Mouse (Mus musculus): ENCODE measurements around the gene Nosip.

Nosip gene

DNA sequence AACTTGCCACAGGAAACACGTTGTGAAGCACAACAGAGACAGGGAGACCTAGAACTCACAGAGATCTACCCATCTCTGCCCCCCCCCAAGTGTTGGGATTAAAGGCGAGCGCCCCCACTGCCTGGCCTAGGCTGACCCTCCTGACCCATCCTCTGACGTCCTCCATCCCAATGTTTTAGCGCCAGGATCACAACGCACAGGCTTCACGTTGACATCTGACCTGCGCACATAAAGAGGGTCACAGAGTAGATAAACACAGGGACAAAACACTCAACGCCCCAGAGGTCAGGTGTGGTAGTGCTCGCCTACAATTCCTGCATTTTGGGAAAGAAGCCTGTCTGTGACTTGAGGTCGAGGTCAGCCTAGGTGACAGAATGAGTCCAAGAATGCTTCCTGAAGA, 25.5 kb upstream of the Nosip start:
- no peak for DNase-seq

GRCm38 (mm10) chr7:45037720-45038361, 24.4 kb upstream of the Nosip start:
- DNase-seq: peak; percentile 78

DNA sequence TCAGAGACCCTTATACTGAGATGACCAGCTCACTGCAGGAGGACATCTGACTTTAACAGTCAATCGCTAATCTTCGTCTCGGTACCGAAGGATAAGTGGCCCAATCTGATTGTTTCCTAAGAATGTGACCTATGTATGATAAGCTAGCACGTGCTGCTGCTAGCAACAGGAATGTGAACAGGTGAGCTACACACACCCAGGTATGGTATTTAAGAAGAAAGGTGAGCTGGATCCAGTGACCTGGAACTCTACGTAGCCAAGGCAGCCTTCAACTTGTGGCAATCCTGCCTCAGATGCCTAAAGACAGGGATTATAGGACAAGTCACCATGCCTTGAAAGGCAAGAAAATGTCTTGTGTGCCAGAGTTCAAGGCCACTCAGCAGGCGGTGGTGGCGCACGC, 23.8 kb upstream of the Nosip start:
- DNase-seq: no peak

GRCm38 (mm10) chr7:45040851-45041250, 21.4 kb upstream of the Nosip start:
- no peak for DNase-seq

DNA sequence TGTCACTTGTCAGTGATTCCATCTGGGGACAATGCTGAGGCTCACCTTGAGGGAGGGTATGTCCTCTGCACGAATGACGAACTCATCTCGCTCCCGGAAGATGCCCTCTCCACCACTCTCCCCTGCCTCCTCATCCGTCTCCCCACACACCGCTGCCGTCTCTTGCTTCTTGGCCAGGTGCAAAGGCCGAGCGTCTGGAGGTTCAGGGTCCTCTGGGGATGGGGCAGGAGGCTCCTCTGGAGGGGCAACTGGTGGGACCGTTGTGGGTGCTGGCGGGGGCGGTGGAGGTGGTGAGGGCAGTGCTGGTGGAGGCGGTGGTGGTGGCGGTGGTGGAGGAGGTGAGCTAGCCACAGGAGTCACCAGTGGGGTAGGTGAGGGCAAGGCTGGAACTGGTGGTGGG, 18.9 kb upstream of the Nosip start:
- DNase-seq: no peak

DNA sequence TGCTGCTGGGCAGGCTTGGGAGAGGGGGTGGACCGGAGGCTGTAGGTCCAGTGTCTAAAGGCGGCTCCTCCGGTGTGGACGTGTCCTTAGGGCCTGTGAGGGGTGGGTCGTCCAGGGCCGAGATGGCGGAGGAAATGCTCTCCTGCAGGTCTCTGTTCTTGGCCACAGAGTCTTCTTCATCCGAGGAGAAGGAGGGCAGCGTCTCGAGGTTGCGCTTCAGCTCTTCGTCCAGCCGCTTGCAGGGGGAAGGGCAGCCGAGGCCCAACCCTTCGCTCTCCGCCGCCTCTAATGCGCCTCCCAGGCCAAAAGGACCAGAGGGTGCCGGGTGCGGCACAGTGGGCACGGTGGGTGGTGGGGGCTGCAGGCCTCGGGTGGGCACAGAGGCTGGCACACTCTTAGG, 16.5 kb upstream of the Nosip start:
- DNase-seq: no peak

- DNase-seq: no peak
Observed at GRCm38 (mm10) chr7:45046853-45047350, 15.3 kb upstream of the Nosip start.

GRCm38 (mm10) chr7:45047491-45047890, 14.7 kb upstream of the Nosip start:
- DNase-seq: no peak

DNA sequence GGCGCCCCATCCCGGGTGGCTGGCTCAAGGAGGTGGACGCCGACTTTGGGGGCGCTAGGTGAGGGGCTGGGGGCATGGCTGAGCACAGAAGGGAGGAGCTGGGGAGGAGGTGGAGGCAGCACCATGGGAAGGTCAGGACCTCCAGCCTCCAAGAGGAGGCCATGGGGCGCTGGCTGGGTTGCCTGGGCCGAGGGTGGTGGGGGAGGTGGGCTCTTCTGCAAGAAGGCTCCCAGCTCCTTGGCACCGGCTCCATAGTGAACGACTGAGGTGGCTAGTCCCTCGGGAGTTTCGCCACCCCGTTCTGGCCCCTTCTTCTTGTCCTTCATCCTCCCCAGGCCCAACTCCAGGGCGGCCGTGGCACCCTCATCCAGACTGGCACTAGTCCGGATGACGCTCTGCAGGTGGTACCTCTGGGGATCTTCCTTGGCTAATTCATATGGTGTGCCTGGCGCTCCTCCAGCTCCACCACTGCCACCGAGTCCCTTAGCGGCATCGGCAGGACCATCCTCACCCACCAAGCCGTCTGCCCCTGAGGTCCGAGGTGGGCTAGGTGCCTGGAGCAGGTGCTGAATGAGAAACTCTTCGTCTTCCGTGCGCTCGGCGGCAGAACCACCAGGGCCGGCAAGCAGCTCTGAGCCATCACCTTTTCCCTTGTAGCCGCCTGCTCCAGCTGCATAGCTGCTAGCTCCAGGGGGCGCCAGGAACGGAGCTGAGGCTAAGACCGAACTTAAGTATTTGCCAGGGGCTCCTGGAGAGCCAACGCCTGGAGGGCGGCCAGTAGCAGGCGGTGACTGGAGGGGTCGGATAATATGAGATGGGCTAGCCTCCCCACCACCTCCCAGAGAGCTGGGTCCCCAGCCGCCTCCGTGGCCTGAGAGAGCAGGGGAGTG, 14.0 kb upstream of the Nosip start:
- DNase-seq: no peak

DNA sequence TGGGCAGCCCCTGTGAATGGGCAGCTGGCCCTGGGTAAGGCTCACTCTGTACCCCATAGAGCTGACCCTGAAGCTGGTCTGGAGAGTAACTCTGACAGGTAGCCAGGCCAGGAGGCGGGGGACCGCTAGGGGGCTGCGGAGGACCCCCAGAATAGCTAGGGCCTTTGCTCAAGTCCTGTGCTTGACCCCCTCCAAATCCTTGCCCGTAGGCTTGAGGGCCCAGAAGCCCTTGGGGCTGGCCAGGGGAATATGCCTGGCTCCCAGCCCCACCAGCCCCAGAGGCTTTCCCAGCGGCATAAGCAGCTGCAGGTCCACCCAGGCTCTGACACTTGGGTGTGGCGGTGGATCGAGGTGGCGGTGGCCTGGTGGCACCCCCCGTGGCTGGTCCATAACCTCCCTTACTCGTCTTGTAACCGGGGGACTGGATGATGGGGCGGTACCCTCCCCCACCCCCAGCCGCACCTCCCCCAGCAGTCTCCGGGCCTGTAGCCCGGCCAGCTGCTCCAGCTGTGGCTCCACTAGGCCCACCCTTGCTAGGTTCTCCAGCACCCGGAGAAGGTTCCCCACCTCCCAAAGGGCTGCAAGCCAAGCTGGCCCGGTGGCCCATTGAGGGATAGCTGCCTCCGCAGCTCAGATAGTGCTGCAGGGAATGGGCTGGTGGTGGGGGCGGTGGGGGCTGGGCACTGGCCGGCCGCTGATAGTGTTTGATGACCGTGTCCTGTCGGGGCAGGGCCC, 13.1 kb upstream of the Nosip start:
- DNase-seq: no peak

GRCm38 (mm10) chr7:45050945-45051600, 11.2 kb upstream of the Nosip start:
- peak; percentile 58 for DNase-seq

DNA sequence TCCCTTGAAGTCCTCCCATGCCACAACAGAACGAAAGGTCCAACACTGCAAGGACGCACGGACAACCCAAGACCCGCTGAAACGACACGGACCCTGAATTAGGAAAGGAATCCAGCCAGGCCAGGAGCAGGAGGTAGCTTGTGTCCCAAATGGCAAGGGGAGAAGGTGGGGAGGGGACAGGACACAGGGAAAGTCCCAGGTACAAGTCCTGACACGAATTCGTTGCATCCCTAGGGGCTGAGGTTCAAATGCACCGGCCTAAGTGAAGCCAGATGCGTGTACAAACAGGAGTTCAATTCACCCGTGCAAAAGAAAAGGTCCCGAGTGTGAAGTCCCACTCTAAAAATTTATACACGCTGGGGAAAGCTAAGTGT, 10.6 kb upstream of the Nosip start:
- no peak for DNase-seq

DNA sequence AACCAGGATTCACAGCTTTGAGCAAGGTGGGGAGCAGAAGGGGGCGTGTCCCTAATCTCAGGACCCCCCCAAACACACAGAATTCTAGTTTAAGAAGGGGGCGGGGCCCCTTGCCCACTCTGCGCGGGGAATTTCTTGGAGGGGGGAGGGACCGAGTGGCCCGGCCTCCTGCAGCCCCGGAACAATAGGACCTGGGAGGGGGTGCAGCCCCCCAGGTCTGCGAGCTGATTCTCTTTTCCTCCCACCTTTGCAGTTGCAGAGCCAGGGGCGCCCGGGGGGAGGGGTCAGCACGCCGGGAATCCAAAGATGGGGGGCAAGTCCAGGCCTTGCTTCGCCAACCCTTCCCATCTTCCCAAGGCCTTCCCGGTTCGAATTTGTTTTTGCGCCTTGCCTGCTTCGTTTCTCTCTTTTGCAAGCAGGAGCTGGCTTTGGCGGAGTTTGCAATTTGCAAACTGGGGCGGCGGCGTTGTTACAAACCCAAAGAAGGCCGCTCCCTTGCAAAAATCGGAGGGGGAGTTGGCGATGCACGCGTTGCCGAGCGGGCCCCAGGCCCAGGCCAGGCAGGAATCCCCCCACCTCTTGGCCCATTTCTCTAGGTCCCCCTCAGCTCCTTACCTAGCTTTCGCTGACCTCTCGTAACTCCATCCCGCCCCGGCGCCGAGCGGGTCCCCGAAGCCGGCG, 9.9 kb upstream of the Nosip start:
- DNase-seq: peak; percentile 35

GRCm38 (mm10) chr7:45052862-45053116, 9.4 kb upstream of the Nosip start, which contains the start of gene Prr12:
Gene Prr12, minus strand, starts transcription at chr7:45052881.
- DNase-seq: no peak

DNA sequence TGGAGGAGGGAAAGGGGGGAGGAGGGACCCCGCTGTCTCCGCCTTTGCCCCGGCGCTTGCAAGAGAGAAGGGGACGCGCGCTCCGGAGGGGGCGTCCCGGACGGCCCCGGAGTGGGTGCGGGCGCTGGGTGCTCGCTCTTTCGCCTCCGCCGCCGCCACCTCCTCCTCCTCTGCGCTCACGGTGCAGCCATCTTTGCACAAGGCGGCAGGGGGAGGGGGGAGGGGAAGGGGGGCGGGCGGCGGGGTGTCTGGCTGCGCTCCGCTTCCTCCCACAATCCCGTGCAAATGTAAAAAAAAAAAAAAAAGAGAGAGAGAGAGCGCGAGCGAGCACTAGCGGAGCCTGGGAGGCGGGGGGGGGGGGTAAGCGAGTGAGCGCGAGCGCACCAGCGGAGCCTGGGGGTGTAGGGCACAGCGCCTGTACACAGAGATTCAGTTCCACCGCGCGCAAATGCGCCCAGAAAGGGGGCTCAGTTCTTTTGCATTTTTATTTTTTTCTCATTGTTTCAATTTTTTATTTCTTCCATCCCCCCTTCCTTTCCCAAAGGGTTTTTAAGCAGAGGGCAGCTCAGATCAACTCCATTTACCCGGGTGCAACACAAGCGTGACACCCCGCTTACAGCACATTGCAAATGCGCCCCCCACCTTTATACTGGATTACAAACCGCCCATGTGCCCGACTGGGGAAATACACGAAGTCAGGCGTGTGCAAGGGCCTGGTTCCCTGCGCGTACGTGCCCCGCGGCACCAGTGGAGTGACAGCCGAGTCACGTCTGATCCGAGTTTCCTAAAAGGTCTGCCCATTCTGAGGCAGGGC, 8.9 kb upstream of the Nosip start:
- DNase-seq: peak; percentile 73

GRCm38 (mm10) chr7:45053931-45054510, 8.2 kb upstream of the Nosip start:
- peak; percentile 93 for DNase-seq

DNA sequence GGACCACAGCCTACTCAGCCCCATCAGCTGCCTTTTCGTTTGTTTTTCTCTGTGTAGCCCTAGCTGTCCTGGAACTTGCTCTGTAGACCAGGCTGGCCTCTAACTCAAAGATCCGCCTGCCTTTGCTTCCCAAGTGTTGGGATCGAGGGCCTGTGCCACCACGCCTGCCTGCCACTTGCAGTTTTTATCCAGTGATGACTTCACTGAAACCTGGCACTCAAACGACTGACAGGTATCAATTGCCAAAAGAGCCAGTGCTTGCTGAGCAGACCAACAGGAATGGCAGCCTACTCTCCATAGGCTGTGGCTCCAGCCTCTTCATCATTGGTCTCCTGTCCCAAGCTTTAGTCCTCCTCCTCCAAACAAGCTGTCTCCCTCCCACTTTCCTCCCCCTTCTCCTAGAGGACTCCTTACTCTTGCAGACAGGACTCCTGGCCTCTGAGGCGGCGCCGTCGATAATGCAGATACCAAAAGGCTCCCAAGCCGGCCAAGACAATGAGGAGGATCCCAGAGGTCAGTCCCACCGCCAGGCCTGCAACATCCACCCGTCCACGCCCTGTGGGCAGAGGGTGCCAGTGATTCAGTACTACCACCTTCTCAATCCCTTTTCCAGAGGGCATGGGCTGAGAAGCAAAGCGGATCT, 5.8 kb upstream of the Nosip start:
- no peak for DNase-seq

GRCm38 (mm10) chr7:45056972-45057348, 5.3 kb upstream of the Nosip start:
- no peak for DNase-seq

DNA sequence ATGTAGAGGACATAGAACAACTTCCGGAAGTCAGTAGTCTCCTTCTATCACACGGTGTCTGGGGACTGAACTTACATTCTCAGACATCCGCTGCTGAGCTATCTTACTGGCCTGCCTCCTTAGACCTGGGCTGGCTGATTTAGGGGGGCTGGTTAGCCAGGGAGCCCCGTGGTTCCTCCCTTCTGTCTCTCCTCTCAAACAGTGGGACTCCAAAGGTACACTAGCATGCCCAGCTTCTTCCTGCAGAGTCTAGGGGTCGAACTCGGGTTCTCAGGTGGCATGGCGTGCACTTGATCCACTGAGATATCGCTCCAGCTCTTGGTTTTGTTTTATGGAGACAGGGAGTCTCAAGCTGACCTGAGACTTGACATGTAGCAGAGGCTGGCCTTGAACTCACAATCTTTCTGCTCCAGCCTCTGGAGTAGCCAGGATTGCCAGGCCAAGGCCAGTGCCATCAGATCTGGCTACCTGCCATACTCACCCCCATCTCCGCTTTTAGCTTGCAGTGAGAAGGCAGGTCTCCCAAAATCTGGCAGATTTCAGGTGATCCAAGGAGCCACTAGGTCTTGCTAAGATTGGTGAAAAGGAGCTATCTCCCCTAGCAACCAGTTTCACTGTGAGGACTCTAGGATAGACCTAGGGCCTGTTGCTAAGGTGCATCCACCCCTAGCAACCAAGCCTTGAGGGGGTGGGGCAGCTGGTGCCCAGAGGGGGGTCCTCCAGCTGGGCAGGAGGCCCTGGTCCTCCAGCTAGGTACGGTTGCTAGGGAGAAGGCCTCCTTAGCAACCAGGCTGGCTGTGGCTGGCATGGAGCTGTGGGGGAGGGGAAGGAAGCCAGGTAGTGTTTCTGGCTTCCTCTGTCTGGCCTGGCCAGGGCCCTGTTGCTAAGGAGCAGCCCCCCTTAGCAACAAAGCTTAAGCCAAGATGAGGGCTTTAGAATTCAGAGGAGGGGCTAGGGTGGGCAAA, 3.3 kb upstream of the Nosip start:
- DNase-seq: no peak

Measured in lung, postnatal 14 days (tissue).